Mouse (Mus musculus): ENCODE measurements around the gene Kmt2b.

The Kmt2b gene

GRCm38 (mm10) chr7:30534633-30535577, 53.6 kb downstream of the Kmt2b start, which contains the start of gene Arhgap33:
Gene Arhgap33 (minus strand): TSS chr7:30535060.
- DNase-seq (ENCODE audit: low spot score), result peak; percentile 95

- DNase-seq (ENCODE audit: low spot score), result no peak
Observed at GRCm38 (mm10) chr7:30533941-30534632, 54.4 kb downstream of the Kmt2b start.

GRCm38 (mm10) chr7:30532931-30533330, 55.6 kb downstream of the Kmt2b start:
- DNase-seq (ENCODE audit: low spot score), result no peak

GRCm38 (mm10) chr7:30531291-30531815, 57.2 kb downstream of the Kmt2b start:
- DNase-seq (ENCODE audit: low spot score), result no peak

- no peak for DNase-seq (ENCODE audit: low spot score)
Observed at GRCm38 (mm10) chr7:30526981-30527380, 61.5 kb downstream of the Kmt2b start.

- DNase-seq (ENCODE audit: low spot score), result no peak
Observed at GRCm38 (mm10) chr7:30526399-30526798, 62.1 kb downstream of the Kmt2b start.

GRCm38 (mm10) chr7:30525954-30526353, 62.6 kb downstream of the Kmt2b start:
- DNase-seq (ENCODE audit: low spot score), result no peak

GRCm38 (mm10) chr7:30524487-30524886, 64.0 kb downstream of the Kmt2b start:
- no peak for DNase-seq (ENCODE audit: low spot score)

- DNase-seq (ENCODE audit: low spot score), result no peak
Observed at GRCm38 (mm10) chr7:30522871-30523270, 65.7 kb downstream of the Kmt2b start.

GRCm38 (mm10) chr7:30520856-30521255, 67.7 kb downstream of the Kmt2b start:
- no peak for DNase-seq (ENCODE audit: low spot score)

- DNase-seq (ENCODE audit: low spot score), result no peak
Observed at GRCm38 (mm10) chr7:30520396-30520795, 68.1 kb downstream of the Kmt2b start.
